Mouse (Mus musculus): ENCODE results near the gene Ptprt.

The Ptprt gene

DNA sequence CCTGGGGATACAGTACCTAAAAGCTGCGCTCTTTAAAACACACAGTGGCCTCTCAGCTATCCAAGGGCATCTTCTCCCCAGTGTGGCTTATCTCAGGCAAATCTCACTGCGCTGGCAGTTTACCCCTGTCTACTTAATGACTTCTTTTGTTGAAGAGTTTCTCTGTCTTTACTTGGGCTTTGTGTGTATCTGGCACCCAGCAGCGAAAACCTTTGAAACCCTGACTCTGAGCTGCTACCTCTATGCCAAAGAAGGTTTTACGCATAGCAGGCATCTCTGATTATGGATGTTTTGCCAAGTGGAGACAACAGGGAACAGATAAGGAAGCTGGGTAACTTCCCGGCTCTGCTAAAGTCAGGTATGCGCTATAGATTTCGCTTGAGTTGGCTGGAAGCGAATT lies 956.1 kb downstream of the Ptprt start:
- no peak for DNase-seq (ENCODE audit: low spot score in 2 of 2)

GRCm38 (mm10) chr2:161704410-161704809 lies 956.5 kb downstream of the Ptprt start:
- no peak for DNase-seq (ENCODE audit: low spot score in 2 of 2)

DNA sequence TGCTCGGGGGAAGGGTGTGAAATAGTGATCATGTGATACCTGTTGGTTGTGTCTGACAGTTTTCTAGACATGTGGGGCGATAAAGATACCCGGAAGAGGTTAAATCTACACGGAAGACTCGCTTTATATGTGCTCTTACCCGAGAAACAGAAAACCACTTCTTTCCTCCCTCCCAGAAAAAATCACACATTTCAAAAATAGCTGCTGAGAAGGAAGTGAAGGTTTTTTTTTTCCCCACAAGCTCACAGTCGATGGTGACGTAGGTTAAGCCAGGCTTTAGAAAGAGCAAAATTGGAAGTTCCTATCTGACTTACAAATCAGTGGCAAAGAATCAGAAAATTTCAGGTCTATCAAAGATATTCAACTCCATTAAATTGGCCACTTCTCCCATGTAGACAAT lies 965.1 kb downstream of the Ptprt start:
- DNase-seq (ENCODE audit: low spot score in 2 of 2) = no peak

GRCm38 (mm10) chr2:161668302-161668986 lies 992.5 kb downstream of the Ptprt start:
- DNase-seq (ENCODE audit: low spot score in 2 of 2) = no peak

GRCm38 (mm10) chr2:161661912-161662311 lies 999.0 kb downstream of the Ptprt start:
- DNase-seq (ENCODE audit: low spot score in 2 of 2) = no peak

DNA sequence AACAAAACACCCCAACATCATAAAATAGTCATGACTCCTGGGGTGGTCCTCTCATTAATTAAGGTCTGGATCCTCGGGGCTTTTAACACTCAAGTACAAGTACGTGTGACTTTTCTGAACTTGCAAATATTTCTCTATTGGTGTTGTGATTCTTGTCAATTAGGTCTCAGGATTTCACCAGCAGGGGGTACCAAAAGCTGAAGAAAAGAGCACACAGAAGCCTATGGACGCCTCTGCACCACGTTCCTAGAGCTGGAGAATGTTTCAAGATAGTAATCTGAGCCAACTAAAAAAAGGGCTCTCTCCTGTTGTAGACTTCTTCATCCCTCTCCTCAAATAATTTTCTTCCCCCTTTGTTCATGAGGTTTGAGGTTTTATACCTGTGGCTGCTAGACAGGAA lies 1000.1 kb downstream of the Ptprt start:
- DNase-seq (ENCODE audit: low spot score in 2 of 2) = no peak

GRCm38 (mm10) chr2:161657046-161657445 lies 1003.9 kb downstream of the Ptprt start:
- no peak for DNase-seq (ENCODE audit: low spot score in 2 of 2)

DNA sequence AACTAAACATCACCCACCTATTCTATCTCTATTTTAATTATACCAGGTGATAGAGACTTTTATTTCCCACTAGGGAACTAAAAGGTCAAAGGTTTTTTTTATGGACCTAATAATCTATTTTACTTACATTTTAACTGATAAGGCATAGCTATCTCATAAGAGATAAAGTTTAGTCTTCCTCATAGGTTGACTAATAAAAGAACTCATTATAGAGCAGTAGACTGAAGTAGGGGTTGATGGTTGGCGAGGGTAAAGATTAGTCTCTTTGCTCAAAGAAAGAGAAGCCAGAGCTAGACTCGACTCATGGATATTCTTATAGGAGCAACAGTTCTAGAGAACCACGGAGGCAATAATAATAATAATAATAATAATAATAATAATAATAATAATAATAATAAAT lies 1004.3 kb downstream of the Ptprt start:
- no peak for DNase-seq (ENCODE audit: low spot score in 2 of 2)

- DNase-seq (ENCODE audit: low spot score in 2 of 2) = no peak
These were observed 1020.1 kb downstream of the Ptprt start for GRCm38 (mm10) chr2:161640805-161641204.

DNA sequence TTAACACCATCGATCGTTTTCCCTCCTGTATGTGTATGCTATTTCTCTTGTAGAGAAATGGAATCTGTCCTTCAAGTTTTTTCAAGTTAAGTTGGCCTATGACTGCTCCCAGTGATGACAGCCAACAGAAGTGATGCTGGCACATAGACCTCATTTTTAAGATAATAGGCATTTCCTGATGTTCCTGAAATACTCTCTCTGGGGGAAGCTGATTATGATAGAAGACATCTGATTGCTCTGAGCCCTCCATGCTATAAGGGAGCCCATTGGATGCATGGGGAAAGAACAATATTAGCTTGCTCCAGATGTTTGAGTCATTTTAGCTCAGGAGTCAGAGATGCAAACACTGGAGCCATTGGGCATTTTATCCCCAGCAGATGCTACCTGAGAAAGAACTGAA lies 1026.9 kb downstream of the Ptprt start:
- no peak for DNase-seq (ENCODE audit: low spot score in 2 of 2)

DNA sequence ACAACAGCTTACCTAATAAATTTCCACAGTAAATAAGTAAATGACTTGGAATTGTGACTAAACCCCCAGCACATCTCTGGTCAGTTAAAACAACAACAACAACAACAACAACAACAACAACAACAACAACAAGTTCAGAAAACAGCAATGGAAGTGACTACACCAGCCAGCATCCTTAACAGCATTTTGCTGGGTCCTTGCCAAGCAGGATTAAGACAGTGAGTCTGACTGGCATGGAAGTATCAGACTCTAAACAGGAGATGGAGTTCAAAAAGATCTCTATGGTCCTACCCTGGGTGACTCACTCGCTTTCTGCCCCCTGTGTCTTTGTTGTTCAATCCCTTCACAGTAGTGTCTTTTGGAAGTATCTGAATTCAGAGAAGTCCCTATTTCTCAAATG lies 1035.1 kb downstream of the Ptprt start:
- DNase-seq (ENCODE audit: low spot score in 2 of 2) = no peak

DNA sequence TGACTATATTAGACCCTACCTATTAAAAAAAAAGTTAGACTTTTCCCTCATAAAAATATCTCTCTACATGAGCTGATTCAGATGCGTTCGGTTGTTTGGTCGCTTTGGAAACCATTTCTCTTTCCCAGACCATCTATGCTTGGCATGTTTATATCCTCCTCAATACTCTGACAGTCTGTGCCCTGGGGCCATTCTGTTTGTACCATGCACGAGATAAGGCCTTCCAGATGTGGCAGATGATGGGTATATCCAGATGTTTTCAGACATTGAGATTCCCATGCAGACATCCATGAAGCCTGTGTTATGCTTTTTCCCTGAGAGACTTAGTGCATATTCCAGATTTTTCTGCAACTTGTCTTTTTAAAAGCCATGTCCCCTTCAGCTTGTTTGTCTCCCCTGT lies 1052.5 kb downstream of the Ptprt start:
- DNase-seq (ENCODE audit: low spot score in 2 of 2) = no peak

GRCm38 (mm10) chr2:161607372-161607771 lies 1053.6 kb downstream of the Ptprt start:
- no peak for DNase-seq (ENCODE audit: low spot score in 2 of 2)

DNA sequence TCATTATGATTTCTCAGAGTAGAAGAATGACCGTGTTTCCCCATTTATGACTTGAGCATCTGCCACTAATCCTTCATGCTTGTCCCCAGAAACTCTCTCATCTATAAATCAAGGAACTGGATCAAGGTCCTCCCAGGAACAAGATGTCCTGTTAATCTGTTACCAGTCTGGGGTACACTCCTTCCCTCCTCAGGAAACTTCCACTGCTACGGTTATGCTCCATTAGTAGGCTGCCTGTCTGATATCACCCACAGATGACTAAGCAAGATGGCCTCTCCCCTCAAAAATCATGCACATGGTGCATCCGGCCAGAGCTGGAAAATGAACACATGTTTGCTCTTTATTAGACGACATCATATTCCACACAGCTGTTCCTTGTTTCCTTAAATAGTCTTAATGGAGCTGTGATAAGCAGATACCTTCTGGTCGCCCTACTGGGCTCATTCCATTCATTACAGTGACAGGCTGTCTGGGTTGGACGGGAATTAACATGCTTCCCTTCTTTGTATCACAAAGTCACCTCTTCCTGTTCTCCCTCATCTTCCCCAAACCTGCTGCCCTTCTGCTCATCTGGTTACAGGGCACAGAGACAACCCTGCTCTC lies 1060.6 kb downstream of the Ptprt start:
- DNase-seq (ENCODE audit: low spot score in 2 of 2) = no peak

DNA sequence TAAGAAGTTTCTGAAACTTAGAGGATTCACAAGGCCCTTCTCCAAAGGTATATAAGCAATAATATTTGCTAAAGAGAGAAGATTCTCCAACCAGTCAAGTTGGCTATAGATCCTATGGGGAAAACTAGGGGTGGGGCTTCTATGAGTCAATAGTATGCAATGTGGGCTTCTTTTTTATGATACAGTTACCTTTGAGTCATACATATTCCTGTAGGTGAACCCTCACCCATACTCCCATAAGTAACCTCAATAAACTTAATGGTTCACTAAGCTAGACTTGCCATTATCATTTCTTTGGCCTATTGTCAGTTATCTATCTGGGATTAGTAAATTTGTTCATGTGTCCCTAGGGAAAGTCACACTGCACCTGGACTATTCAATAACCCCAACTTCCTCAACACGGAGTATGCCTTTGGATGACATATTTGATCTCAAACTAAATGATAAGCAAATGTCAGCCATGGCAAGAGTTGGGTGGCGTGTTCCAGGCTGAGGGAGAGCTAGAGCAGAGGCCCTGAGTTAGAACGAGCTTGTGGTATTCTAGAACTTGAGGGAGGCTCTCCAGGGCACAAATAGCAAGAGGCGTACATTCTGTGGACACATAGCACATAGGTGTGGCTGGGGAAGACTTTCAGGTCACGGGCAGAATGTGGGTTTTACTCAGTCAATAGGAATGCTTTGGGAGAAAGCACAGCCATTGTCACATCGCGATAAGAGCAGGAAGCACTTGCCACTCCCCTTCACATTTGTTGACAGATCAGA lies 1067.4 kb downstream of the Ptprt start:
- no peak for DNase-seq (ENCODE audit: low spot score in 2 of 2)

DNA sequence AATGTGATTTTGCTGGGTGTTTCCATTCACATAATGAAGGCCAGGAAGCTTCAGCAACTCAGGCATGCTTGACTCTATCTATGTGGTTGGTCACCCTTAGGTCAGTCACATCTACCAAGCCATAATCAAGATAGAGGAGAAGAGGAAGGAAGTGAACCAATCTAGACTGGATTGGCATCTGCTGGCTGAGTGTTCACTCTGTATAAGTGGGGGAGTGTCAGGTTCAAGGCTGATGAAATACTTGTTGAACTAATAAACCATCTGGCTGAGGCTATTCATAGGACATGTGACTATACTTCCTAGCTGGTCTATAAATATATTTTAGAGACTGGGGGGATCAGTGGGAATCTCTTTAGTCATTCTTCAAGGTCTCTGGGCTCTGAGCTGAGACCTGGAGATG lies 1086.5 kb downstream of the Ptprt start:
- DNase-seq (ENCODE audit: low spot score in 2 of 2) = no peak

- DNase-seq (ENCODE audit: low spot score in 2 of 2) = no peak
These were observed 1088.7 kb downstream of the Ptprt start for GRCm38 (mm10) chr2:161572201-161572600.

DNA sequence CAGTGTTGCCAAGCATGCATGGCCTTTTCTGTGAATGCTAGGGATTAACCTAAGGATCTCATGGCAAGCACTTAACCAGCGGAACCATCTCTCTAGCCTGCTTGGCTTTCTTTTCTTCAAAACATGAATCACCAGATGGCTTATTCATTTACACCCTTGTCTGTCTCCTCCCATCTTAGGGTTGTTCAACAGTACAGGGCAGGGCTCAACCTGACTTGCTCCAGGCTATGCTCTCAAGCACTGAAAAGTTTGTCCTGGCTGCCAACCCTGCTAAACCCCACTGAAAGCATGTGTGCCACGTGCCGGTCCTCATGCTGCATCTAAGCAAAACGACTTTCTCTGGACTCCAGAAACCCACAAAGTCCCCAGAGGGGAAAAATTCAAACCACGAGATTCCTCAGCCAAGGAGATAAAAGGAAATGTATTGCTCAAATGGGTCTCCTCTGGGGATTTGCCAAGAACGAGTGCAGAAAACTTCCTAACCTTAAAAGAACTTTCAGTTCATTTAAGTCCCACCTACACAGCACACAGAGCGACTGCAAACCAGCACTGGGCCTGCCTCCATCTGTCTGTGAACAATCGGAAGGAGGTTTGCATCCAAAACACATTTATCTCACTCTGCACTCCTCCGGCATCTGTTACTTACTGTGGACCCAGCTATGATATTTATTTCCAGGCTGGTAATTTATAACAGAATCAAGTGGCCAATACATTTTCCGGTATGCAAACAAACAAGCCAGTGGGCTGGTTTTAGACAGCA lies 1090.5 kb downstream of the Ptprt start:
- no peak for DNase-seq (ENCODE audit: low spot score in 2 of 2)

DNA sequence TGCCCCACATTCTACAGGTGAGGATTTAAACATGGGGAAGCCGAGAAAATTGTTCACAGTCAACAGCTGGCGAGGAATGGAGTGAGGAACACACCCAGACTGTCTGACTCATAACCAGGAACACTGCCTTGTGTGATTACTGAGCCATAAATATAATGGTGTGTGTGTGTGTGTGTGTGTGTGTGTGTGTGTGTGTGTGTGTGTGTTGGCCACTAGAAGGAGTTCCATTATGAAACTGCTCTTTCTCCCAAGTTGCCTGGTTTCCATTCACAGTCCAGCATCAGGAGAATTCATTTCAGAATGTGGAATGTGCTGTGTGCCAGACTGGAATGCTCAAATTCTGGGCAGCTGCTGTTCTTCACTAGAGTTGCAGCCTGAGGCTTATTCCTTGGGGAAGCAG lies 1099.4 kb downstream of the Ptprt start:
- DNase-seq (ENCODE audit: low spot score in 2 of 2) = no peak

- no peak for DNase-seq (ENCODE audit: low spot score in 2 of 2)
These were observed 1103.1 kb downstream of the Ptprt start for GRCm38 (mm10) chr2:161557874-161558273.

DNA sequence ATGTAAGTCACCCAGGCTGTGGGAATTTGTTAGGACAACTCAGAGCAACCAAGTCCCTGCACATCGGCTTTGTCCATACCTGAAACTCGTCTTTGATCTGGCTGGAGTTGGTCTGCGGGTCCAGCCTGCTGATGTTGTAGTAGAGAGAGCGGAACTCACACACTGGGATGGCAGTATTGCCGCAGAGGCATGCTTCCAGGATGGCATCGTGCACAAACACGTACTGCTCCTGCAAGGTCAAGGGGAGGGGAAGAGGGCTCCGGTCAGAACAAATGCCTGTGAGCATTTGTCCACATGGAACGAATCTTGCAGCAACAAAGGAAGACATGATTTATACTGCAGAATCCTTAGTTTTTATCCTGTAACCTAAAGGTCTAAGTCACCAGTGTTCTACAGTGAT lies 1107.3 kb downstream of the Ptprt start:
- DNase-seq (ENCODE audit: low spot score in 2 of 2) = no peak

GRCm38 (mm10) chr2:161552011-161552410 lies 1108.9 kb downstream of the Ptprt start:
- no peak for DNase-seq (ENCODE audit: low spot score in 2 of 2)
